Mouse (Mus musculus) C2C12 (cell line): ENCODE data around the gene Rrm2. TPM values are rescaled to one million over a fixed set of nuclear protein-coding genes. Genes with fewer than 3 reads are reported as not detected.

Source experiments
- H3K27me3 ChIP-seq: one replicate; pipeline ENCODE4 v1.6.1; 2011; ENCODE audit not compliant: control insufficient read depth, insufficient read depth, insufficient read length
- H3K36me3 ChIP-seq: one replicate; pipeline ENCODE4 v1.6.1; 2011; ENCODE audit not compliant: control insufficient read depth, insufficient read depth
- H3K4me3 ChIP-seq: one replicate; pipeline ENCODE4 v1.5.1; 2011; ENCODE audit warnings: mild to moderate bottlenecking, control low read depth; ENCODE audit not compliant: poor library complexity, insufficient read depth, severe bottlenecking
- H3K79me2 ChIP-seq: one replicate; pipeline ENCODE4 v1.6.1; 2011; ENCODE audit not compliant: control insufficient read depth, insufficient read depth
- H3K79me3 ChIP-seq: one replicate; pipeline ENCODE4 v1.6.1; 2011; ENCODE audit warnings: low read depth, control low read depth
- H3ac ChIP-seq: one replicate; pipeline ENCODE3; 2011; ENCODE audit warnings: low read depth; ENCODE audit not compliant: control insufficient read depth, insufficient read length
- CEBPB ChIP-seq: IDR thresholded peaks from one replicate; pipeline ENCODE4 v1.6.1; 2011; ENCODE audit warnings: low read depth, mild to moderate bottlenecking, control low read depth, moderate library complexity
- CTCF ChIP-seq: IDR thresholded peaks from one replicate; pipeline ENCODE4 v1.5.1; 2011; ENCODE audit not compliant: control insufficient read depth, insufficient read depth, insufficient read length
- FOSL1 ChIP-seq: IDR thresholded peaks from one replicate; pipeline ENCODE4 v1.8.0; 2011; ENCODE audit warnings: mild to moderate bottlenecking, low read length; ENCODE audit not compliant: poor library complexity, insufficient read depth, severe bottlenecking
- MAX ChIP-seq: IDR thresholded peaks from one replicate; pipeline ENCODE4 v1.6.1; 2011; ENCODE audit warnings: mild to moderate bottlenecking, control low read depth
- MYOD1 ChIP-seq: IDR thresholded peaks from one replicate; pipeline ENCODE4 v1.6.1; 2011; ENCODE audit warnings: low read depth; ENCODE audit not compliant: control insufficient read depth, insufficient read length
- MYOG ChIP-seq: IDR thresholded peaks from one replicate; pipeline ENCODE4 v1.6.1; 2011; ENCODE audit not compliant: control insufficient read depth, insufficient read length; ENCODE audit errors: extremely low read depth
- USF1 ChIP-seq: IDR thresholded peaks from one replicate; pipeline ENCODE4 v1.6.1; 2011; ENCODE audit warnings: low read depth, mild to moderate bottlenecking, control low read depth, moderate library complexity
- polyA plus RNA-seq: library from polyadenylated mRNA; unstranded; fragments of >200 nt; fragmentation: generic; extraction: Trizol; gene quantifications from one replicate; pipeline ENCODE4 v1.2.1, GENCODE M21; 2012; ENCODE audit warnings: missing spikeins

Rrm2 gene
- polyA plus RNA-seq, 1 experiment = 437 TPM

- no peak overlapping the region for H3K4me3 ChIP-seq
- peaks cover 4% of the 10 kb centered on the region for H3K79me3 ChIP-seq
- peaks cover 29% of the 10 kb centered on the region for H3K36me3 ChIP-seq
- H3ac ChIP-seq = no peak overlapping the region
- peaks cover 15% of the 10 kb centered on the region for H3K79me2 ChIP-seq
- TF ChIP-seq FOSL1 = no peak
- TF ChIP-seq CTCF = peak; percentile 61
- no peaks in the 10 kb centered on the region for H3K27me3 ChIP-seq
These were observed 8.8 kb downstream of the Rrm2 start for GRCm38 (mm10) chr12:24716721-24717301.

GRCm38 (mm10) chr12:24723434-24723833 is 15.4 kb downstream of the Rrm2 start:
- Histone ChIP-seq H3K27me3 (no peaks in the 10 kb centered on the region), H3ac (no peak overlapping the region), H3K4me3 (no peak overlapping the region), H3K36me3 (no peaks in the 10 kb centered on the region), H3K79me3 (no peaks in the 10 kb centered on the region), H3K79me2 (no peaks in the 10 kb centered on the region)
- TF ChIP-seq FOSL1 (no peak), CEBPB (no peak), MYOG (no peak), MAX (no peak), USF1 (no peak), MYOD1 (no peak), CTCF (no peak)

GRCm38 (mm10) chr12:24723859-24724258 is 15.8 kb downstream of the Rrm2 start:
- Histone ChIP-seq H3K36me3 (no peaks in the 10 kb centered on the region), H3ac (no peak overlapping the region), H3K27me3 (no peaks in the 10 kb centered on the region), H3K4me3 (no peak overlapping the region), H3K79me2 (no peaks in the 10 kb centered on the region), H3K79me3 (no peaks in the 10 kb centered on the region)
- TF ChIP-seq FOSL1 (no peak), CTCF (no peak), CEBPB (no peak), MYOG (no peak), MAX (no peak), USF1 (no peak), MYOD1 (no peak)

GRCm38 (mm10) chr12:24724369-24724768 is 16.3 kb downstream of the Rrm2 start:
- H3K27me3 ChIP-seq = no peaks in the 10 kb centered on the region

GRCm38 (mm10) chr12:24734828-24735394 is 26.9 kb downstream of the Rrm2 start:
- H3K79me2 ChIP-seq = no peaks in the 10 kb centered on the region
- H3K79me3 ChIP-seq = no peaks in the 10 kb centered on the region
- no peaks in the 10 kb centered on the region for H3K27me3 ChIP-seq
- no peak overlapping the region for H3ac ChIP-seq
- TF ChIP-seq MYOD1 (peak; percentile 82), FOSL1 (no peak), MYOG (no peak), MAX (no peak), CEBPB (peak; percentile 62), USF1 (no peak), CTCF (no peak)
- no peak overlapping the region for H3K4me3 ChIP-seq
- no peaks in the 10 kb centered on the region for H3K36me3 ChIP-seq

More at GRCm38 (mm10) chr12:24724369-24724768, 16.3 kb downstream of the Rrm2 start:
- Histone ChIP-seq H3K4me3 (no peak overlapping the region), H3ac (no peak overlapping the region), H3K79me2 (no peaks in the 10 kb centered on the region), H3K36me3 (no peaks in the 10 kb centered on the region), H3K79me3 (no peaks in the 10 kb centered on the region)
- TF ChIP-seq MYOG = no peak
- no peak for TF ChIP-seq MYOD1
- no peak for TF ChIP-seq CEBPB
- TF ChIP-seq MAX = no peak
- TF ChIP-seq FOSL1 = no peak
- no peak for TF ChIP-seq USF1
- no peak for TF ChIP-seq CTCF
